Mouse (Mus musculus): Measurements from ENCODE around the gene Gm36245. TPM values are rescaled to one million over a fixed set of nuclear protein-coding genes. Genes with fewer than 3 reads are reported as not detected.
"Not testable (repeated sequence)": the region's sequence is repeated elsewhere in the genome, so short reads cannot be mapped to it uniquely, and the experiment has no call there.

Gm36245 gene
- not detected for polyA plus RNA-seq (2017; shearing (Covaris generic))

DNA sequence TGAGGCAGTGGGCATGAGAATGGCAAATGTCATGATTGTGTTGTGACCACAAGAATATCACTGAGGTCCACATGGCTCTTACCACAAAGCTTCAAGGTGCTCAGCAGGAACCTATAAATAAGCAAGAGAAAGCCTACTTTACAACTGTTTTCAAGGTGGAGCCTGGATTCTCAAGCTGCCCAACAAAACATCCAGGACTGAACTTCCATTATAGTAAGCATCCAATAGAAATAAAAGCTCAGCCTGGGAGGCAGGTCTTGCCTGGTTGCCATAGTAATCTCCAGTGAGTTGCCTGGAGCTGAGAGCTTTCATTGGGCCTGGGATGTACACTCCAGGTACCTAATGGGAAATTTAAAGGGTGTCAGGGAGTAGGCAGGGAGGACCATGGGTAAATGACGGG is at the start of gene Gm36245:
TSS of gene Gm36245 (plus strand) at position 301 of the 400 bp plus-strand sequence.
- ATAC-seq = no peak

DNA sequence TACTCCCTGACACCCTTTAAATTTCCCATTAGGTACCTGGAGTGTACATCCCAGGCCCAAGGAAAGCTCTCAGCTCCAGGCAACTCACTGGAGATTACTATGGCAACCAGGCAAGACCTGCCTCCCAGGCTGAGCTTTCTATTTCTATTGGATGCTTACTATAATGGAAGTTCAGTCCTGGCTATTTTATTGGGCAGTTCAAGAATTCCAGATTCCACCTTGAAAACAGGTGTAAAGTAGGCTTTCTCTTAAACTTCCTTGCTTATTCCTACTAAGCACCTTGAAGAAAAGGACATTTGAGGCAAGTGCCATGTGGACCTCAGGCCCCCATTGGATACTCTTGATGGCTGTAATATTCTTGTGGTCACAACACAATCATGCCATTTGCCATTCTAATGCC is 37.3 kb upstream of the Gm36245 start, which contains the start of gene 1700025B11Rik:
TSS of gene 1700025B11Rik (minus strand) at position 101 of the 400 bp plus-strand sequence.
- no peak for ATAC-seq

DNA sequence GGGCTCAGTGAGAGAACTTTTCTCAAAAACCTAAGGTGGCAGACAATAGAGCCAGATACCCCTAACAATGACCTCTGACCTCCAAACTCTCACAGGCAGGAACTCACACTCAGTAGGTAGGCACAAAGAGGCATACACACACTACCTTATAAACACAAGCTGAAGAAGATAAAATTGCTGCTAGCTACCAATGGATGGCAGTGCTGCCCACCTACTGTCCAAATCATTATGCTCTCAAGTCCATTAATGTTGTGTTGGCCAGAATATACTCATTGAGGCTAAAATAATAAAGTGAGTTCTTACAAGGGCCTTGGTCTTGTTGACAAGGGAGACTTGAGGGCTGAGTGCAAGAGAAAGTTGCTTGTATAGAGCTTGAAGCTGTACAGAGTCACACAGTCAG is 35.8 kb upstream of the Gm36245 start:
- ATAC-seq = no peak

DNA sequence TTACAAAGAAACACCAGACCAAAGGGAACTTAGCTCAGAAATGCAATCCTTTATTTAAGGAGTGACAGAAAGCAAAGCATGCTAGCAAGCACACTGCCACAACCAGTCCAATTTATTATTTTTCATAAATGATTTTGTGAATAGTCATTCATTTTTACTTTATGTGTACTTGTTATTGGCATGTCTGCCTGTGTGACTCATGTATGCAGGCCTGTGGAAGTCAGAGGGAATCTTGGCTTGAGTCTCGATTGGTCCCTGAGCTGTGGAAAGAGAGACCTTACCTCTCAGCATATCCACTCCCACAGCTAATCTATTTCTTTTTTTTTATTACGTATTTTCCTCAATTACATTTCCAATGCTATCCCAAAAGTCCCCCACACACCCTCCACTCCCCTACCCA is 20.3 kb upstream of the Gm36245 start:
- no peak for ATAC-seq

DNA sequence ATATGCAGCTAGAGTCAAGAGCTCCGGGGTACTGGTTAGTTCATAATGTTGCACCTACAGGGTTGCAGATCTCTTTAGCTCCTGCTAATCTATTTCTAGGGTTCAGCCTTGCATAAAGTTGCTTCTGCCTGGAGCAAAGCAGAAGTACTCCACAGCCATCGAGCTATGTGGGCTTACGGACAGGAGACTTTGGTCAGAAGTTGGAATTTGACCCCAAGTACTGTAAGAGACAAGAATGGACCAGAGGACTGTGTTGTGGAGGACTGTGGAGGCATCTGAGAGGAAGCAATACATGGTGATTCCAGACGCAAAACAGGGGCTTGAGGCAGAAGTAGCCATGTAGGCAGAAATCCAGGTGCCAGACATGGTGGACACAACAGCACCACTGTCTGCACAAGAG is 19.7 kb upstream of the Gm36245 start:
- ATAC-seq = no peak

DNA sequence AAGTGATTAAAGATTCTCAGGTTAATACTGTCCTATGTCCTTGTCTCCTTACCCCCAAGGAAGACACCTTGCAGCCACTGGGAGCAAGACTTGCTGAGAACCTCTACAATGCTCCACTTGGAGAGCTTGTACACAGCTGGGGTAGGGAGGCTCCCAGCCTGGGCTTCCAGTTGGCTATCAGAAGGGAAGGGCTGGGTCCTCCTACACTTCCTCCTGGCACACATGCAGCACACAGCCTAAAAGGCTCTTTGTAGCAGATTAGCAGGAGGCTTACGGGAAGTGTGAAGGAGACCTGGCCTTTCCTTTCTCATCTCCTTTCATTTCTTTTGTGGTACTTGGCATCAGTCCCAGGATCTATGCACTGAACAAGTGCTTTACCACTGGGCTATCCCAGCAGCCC is 17.4 kb upstream of the Gm36245 start:
- no peak for ATAC-seq

DNA sequence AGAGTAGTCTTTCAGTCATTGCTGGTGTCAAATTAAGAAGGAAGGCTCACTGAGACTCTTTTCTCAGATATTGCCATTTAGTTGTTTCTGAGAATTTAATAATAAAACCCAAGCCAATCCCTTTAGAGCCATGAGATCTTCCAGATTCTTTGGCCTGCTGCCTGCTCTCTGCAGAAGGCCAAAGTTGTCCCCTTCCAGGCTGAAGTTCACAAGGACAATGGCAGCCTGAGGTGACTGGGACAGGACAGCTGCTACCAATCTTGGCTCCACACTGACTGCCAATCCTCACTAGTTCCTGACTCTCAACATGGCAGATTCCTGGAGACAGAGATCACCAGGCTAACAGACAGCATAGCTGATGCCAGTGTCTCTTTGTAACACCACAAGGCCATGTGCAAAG is 12.0 kb upstream of the Gm36245 start:
- ATAC-seq = no peak

DNA sequence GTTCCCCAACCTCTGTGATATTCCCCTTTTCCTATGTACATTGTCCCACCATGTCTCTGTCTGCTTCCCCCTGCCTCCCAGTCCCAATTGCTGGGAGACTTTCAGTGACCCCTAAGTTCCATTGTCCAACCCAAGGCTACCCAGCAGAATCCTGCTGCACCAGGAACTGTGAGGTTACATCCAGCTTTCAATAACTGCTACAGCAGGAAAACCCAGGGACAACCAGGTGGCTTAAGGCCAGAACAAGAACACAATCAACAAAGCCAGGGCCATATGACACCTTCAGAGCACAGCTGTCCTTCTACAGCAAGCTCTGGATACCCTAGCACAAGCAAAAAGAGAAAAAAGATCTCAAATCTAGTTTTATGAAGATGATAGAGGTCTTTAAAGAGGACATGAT is 10.1 kb upstream of the Gm36245 start:
- no peak for ATAC-seq

DNA sequence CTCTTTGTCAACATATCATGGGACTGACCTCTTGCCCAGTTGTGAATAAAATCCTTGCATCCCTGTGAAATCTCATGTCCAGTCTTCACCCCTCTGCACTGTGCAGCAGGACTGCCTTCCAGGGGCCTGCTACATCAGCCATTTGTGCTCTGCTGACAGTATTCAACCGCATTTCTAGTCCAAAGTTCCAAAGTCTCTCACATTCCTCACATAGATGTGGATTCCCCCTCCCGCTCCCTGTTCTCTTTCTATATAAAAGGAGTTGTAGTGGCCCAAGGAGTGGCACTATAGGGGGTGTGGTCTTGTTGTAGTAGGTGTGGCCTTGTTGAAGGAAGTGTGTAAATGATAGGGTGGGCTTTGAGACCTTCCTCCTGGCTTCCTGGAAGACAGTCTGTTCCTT is 8.2 kb upstream of the Gm36245 start:
- no peak for ATAC-seq

DNA sequence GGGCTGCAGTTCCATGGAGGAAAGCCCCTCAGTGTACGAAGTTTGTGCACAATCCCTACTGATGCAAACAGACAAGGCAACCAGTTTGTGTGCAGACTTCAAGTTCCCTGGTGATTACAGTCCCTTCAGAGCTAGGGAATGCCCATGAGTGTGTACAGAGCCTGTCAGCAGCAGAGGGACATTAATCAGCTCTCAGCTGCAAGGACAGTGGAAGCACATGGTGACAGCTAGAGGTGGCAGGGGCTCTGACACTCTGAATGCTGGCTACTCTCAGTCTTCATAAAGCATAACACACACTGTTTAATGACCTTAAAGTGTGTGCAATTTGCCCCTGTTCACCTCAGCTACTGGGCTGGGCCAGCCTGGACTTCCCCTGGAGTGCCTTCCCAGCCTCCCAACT is 5.5 kb upstream of the Gm36245 start:
- no peak for ATAC-seq

DNA sequence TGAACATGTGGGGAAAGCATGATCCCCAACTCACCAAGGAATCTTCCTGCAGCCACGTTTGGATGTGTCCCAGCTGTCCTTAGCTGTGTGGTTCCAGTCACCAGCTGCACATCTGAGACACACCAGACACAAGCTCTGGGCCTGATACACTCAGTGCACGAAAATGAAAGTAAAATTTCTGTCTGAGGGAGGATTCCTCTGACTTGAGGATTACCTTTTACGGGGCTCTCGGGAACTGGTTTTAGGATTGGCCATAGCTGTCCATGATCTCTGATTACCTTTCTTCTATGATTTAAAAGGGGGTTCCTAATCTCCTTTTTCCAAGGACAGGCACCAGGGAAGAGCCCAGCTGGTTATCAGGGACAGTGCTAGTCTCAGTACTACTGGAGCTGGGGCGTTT is 3.1 kb upstream of the Gm36245 start, which contains the start of gene Apol10b:
TSS of gene Apol10b (minus strand) at position 165 of the 400 bp plus-strand sequence.
- no peak for ATAC-seq

DNA sequence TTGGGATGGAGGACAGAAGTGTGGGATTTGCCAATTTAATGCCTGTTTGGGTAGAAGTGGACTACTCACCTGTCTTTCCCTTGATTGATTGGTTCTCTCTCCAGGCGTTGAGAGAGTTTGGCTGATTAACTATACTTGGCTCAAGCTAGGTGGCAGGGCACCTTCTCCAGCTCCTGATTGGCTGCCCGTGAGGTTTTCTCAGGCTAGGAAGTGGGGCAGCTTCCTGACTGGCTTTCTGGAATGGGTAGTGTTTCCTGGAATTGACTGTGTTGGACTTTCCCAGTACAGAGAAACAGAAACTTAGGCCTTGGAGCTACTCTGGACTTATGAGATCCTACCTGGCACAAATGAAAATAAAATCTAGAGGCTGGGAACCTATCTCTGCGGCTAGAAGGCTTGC is 629 bp upstream of the Gm36245 start:
- no peak for ATAC-seq

DNA sequence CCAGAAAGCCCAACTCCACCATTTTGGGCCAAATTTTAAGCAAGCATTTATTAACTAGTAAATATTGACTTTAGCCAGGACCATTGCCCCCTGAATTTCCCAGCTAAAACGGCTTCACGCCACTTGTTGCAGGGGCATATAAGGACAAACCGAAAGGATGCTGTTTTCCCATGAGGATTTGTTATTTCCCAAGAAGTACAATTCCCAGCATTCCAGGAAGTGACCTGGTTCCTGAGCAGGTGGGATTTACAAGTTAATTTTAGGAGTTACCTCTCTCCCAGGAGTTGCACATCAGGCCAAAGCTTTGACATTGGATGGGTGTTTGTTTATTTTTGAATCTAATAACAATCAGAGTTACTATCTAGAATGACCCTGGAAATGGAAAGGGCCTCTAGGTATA is 7.0 kb downstream of the Gm36245 start:
- no peak for ATAC-seq

DNA sequence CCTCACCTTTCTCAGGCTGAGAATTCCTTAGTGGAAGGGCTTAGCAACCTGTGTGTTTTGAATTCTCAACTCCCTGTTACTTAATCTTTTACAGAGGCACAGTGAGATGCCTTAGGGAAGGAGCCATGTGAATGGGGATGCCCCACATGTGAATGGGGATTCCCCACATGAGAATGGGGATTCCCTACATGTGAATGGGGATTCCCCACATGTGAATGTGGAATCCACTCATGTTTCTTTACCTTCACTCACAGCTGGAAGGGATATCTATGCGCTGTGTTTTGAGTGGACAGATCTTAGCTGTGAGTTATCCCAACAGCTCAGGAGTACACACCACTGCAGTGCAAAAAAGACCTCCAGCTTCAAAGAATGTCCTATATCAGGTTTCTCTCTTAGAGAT is 25.7 kb downstream of the Gm36245 start:
- ATAC-seq = peak; percentile 41

DNA sequence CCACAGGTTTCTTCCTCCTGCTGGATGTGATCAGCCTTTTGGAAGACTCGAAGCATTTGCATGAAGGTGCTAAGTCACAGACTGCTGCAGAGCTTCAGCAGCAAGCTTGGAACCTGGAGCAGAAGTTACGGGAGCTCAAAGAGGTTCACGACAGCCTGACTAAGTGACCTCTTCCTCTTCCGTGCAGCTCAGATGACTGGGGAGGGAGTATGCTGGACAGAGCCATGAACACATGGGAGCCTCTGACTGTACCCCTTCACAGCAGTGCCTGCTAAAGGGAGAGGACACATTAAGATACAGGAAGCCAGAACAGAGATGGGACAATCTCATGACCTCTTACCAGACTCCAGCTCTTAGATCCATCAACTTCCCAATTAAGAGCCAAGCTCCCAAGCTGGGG is 27.4 kb downstream of the Gm36245 start:
- ATAC-seq = not testable (repeated sequence)

DNA sequence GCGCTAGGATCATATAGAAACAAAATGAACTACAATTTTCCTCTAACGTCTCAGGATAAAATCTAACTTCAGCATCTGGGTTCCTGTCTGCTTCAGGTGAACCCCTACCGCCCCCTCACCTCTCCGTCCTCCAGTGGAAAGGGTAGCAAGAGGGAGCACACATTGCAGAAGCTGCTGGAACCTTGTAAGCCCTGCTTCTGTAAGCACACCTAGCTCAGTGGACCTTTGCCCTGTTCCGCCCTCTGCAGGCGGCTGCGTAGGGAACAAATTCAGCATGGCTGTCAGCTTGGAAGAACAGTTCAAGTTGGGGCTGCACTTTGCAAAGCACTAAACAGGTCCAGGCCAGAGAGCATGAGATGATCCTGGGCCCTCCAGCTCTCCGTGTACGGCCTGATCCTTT is 29.6 kb downstream of the Gm36245 start:
- not testable (repeated sequence) for ATAC-seq

DNA sequence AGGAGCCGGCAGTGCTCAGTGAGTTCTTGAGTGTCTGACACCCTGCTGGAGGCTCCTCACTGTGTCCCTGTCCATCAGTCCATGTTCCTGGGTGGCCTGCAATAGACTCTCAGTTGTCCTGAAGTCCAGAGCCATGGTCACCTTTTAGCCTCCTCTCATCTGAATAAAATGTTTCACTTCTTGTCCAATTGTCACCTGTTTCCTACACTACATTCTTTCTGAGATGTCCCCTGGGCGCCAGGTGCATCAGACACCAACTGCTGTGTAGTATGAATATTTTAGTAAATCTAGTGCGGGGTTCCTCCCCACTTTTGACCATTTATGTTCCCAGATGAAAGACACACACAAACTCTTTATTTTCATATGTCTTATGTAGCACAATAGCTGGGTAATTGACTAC is 30.8 kb downstream of the Gm36245 start:
- ATAC-seq = not testable (repeated sequence)

DNA sequence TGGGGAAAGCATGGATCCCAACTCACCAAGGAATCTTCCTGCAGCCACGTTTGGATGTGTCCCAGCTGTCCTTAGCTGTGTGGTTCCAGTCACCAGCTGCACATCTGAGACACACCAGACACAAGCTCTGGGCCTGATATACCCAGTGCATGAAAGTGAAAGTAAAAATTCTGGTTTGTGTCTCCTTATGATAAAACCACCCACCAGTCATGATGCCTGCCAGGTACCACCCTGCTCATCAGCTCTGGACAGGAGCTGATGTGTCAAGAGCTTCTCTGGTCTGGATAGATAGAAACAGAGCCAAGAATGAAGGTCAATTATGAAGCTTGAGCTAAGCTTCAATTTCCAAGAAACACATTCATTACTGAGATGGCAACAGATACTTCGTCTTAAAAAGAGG is 44.1 kb downstream of the Gm36245 start, which contains the start of gene Apol11b:
TSS of gene Apol11b (minus strand) at position 111 of the 400 bp plus-strand sequence.
- not testable (repeated sequence) for ATAC-seq

DNA sequence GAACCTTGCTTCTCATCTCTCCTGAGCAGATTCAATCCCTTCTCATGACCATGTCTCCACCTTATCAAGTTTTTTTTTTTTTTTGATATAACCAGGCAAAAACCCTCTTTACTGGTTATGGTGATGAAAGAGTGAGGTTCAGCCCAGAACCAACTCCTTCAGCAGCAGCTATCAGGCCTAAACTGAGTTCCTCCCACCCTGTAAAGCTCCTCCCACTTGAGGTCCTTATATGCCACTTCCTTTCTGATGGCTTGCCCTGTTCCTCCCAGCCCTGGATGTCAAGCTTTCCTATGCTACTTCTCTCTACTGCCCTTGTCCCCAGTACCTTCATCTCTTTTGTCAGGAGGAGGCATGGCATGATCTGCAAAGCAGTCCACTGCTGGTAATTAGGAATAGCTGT is 52.1 kb downstream of the Gm36245 start:
- ATAC-seq = not testable (repeated sequence)

Other genes starting within 250 kb of the Gm36245 start
- gene Apol7a, start 200.1 kb upstream of the Gm36245 start, polyA plus RNA-seq (2017; shearing (Covaris generic)) = not detected
- 10 to 100 TPM; 11.0 to 17.0 TPM for gene Apol9a, start 188.1 kb upstream of the Gm36245 start, polyA plus RNA-seq (2017; shearing (Covaris generic))
- gene Apol7b, start 151.8 kb upstream of the Gm36245 start, polyA plus RNA-seq (2017; shearing (Covaris generic)) = under 1 TPM; 0.54 to 0.65 TPM
- under 1 TPM in 1 of 2 experiments, not detected in 1; 0.22 TPM for gene Apol10a, start 122.2 kb upstream of the Gm36245 start, polyA plus RNA-seq (2017; shearing (Covaris generic))
- gene Apol11a, start 91.0 kb upstream of the Gm36245 start, polyA plus RNA-seq (2017; shearing (Covaris generic)) = not detected
- under 1 TPM in 1 of 2 experiments, not detected in 1; 0.59 TPM for gene Apol7c, start 65.9 kb upstream of the Gm36245 start, polyA plus RNA-seq (2017; shearing (Covaris generic))
- not detected for gene 1700025B11Rik, start 37.4 kb upstream of the Gm36245 start, polyA plus RNA-seq (2017; shearing (Covaris generic))
- 10 to 100 TPM; 10.1 to 14.3 TPM for gene Apol10b, start 3.1 kb upstream of the Gm36245 start, polyA plus RNA-seq (2017; shearing (Covaris generic))
- under 1 TPM; 0.27 to 0.49 TPM for gene Apol11b, start 44.0 kb downstream of the Gm36245 start, polyA plus RNA-seq (2017; shearing (Covaris generic))
- 10 to 100 TPM; 57.4 to 67.8 TPM for gene Apol7e, start 99.6 kb downstream of the Gm36245 start, polyA plus RNA-seq (2017; shearing (Covaris generic))
- gene Apol9b, start 129.8 kb downstream of the Gm36245 start, polyA plus RNA-seq (2017; shearing (Covaris generic)) = 10 to 100 TPM; 50.3 to 80.6 TPM
- gene Apol8, start 157.7 kb downstream of the Gm36245 start, polyA plus RNA-seq (2017; shearing (Covaris generic)) = not detected
- gene Myh9, start 242.9 kb downstream of the Gm36245 start, polyA plus RNA-seq (2017; shearing (Covaris generic)) = 100 to 1,000 TPM; 206 to 220 TPM

Data from CD4-positive, CD25-positive, alpha-beta regulatory T cell, adult 4 months (primary cell).